Comparison of ENCODE assay signal across 20 mouse cellular contexts in genomic region chr2:145701605-145702335, GRCm38 (mm10). TPM values are rescaled to one million over a fixed set of nuclear protein-coding genes. Genes with fewer than 3 reads are reported as not detected.
A peak's percentile ranks its signal among the peaks of the same experiment; 100 is the strongest.
DNase-seq lines count a peak whose midpoint lies in the region; ATAC-seq lines count a peak whose summit lies in the region.
"Had no signal": no experiment of that assay in that cellular context is flagged by ENCODE, and none has a peak within 500 bp of the region (broad histone marks: within the 10 kb centered on the region; RNA-seq: fewer than 3 reads in every experiment).

No protein-coding gene starts in this region.

- no peak overlapping the region for H3K9ac ChIP-seq in intestine, embryonic 14.5 days (ENCODE audit: low read length)
- H3K9ac ChIP-seq in intestine, embryonic 16.5 days (ENCODE audit: low read depth, low read length): no peak overlapping the region
- H3K9ac ChIP-seq: embryonic facial prominence, embryonic 12.5 days; heart, embryonic 12.5 days; midbrain, embryonic 13.5 days had no signal

- no peak for ATAC-seq in cerebellum, adult (ENCODE audit: insufficient number of reproducible peaks, low FRiP score, low TSS enrichment)
- ATAC-seq in intestine, embryonic 14.5 days (replicated peaks; ENCODE audit: low FRiP score, low TSS enrichment, low read depth): no peak
- ATAC-seq in intestine, embryonic 16.5 days: no peak
- ATAC-seq: forebrain, embryonic 16.5 days; midbrain, embryonic 13.5 days had no signal

- H3K4me1 ChIP-seq in intestine, embryonic 14.5 days (replicated peaks; ENCODE audit: control insufficient read depth, insufficient read depth, low read length): no peaks in the 10 kb centered on the region
- no peaks in the 10 kb centered on the region; the same call in 1 of the 2 replicates for H3K4me1 ChIP-seq in intestine, embryonic 16.5 days (ENCODE audit: control insufficient read depth, insufficient read depth, low read length)
- H3K4me1 ChIP-seq: embryonic facial prominence, embryonic 12.5 days; heart, embryonic 12.5 days; midbrain, embryonic 13.5 days had no signal

- H3K9me3 ChIP-seq in intestine, embryonic 14.5 days (ENCODE audit: control insufficient read depth, low read length): no peaks in the 10 kb centered on the region
- no peaks in the 10 kb centered on the region for H3K9me3 ChIP-seq in intestine, embryonic 16.5 days (ENCODE audit: control insufficient read depth, low read length)
- H3K9me3 ChIP-seq: embryonic facial prominence, embryonic 12.5 days; heart, embryonic 12.5 days; midbrain, embryonic 13.5 days had no signal

- WGBS in intestine, embryonic 14.5 days: 85% methylated on average over 12 of the region's 12 CpGs
- WGBS in intestine, embryonic 16.5 days: 83% methylated on average over 12 of the region's 12 CpGs

- no peak overlapping the region for H3K4me2 ChIP-seq in intestine, embryonic 14.5 days (ENCODE audit: low read length)
- no peak overlapping the region for H3K4me2 ChIP-seq in intestine, embryonic 16.5 days (ENCODE audit: low read depth, low read length)
- H3K4me2 ChIP-seq: embryonic facial prominence, embryonic 12.5 days; heart, embryonic 12.5 days; midbrain, embryonic 13.5 days had no signal

- H3K27me3 ChIP-seq in intestine, embryonic 14.5 days (replicated peaks; ENCODE audit: control insufficient read depth, insufficient read depth, low read length): no peaks in the 10 kb centered on the region
- no peaks in the 10 kb centered on the region for H3K27me3 ChIP-seq in intestine, embryonic 16.5 days (replicated peaks; ENCODE audit: control insufficient read depth, insufficient read depth, low read length)
- H3K27me3 ChIP-seq: embryonic facial prominence, embryonic 12.5 days; heart, embryonic 12.5 days; midbrain, embryonic 13.5 days had no signal

- H3K4me3 ChIP-seq in intestine, embryonic 14.5 days (ENCODE audit: low read depth, low read length): no peak overlapping the region
- no peak overlapping the region for H3K4me3 ChIP-seq in intestine, embryonic 16.5 days (ENCODE audit: low read length)
- H3K4me3 ChIP-seq: embryonic facial prominence, embryonic 12.5 days; erythroblast, embryonic 14.5 days; heart, embryonic 12.5 days; midbrain, embryonic 13.5 days; myocyte had no signal

- no peak overlapping the region for H3K27ac ChIP-seq in intestine, embryonic 14.5 days (ENCODE audit: low read depth)
- H3K27ac ChIP-seq in intestine, embryonic 16.5 days (ENCODE audit: low read length): no peak overlapping the region
- H3K27ac ChIP-seq: embryonic facial prominence, embryonic 12.5 days; midbrain, embryonic 13.5 days had no signal

- H3K36me3 ChIP-seq in intestine, embryonic 14.5 days (ENCODE audit: control insufficient read depth, insufficient read depth, low read length): no peaks in the 10 kb centered on the region
- H3K36me3 ChIP-seq in intestine, embryonic 16.5 days (ENCODE audit: control insufficient read depth, insufficient read depth, low read length): no peaks in the 10 kb centered on the region
- H3K36me3 ChIP-seq: embryonic facial prominence, embryonic 12.5 days; G1E; heart, embryonic 12.5 days; midbrain, embryonic 13.5 days had no signal

- DNase-seq in cerebellum, postnatal 10 days: peak; percentile 14 to 28
- peak; percentile 27 for DNase-seq in intestine, embryonic 14.5 days (ENCODE audit: low spot score)
- DNase-seq in adipocyte (ENCODE audit: low spot score): peak; percentile 83
- peak; percentile 29 for DNase-seq in kidney, postnatal 10 days
- DNase-seq in lung, adult 18-20 months: no peak
- DNase-seq: cerebellum, adult 9-10 months; heart, postnatal 14 days; left cerebral cortex, postnatal 4 days; liver; lung, postnatal 10 days; thymus, postnatal 25 days had no signal

RNA-seq across cellular contexts. Expression of gene Rin2, which starts 26.8 kb away (rescaled TPM):
- polyA plus RNA-seq in intestine, embryonic 14.5 days (2014; fragmentation: Nextera tagmentation; extraction: Ambion mirVana): 25.0 and 31.1 TPM in 2 replicates
- 16.0 and 16.9 TPM in 2 replicates for polyA plus RNA-seq in intestine, embryonic 16.5 days (2015; fragmentation: Nextera tagmentation; extraction: Ambion mirVana)
- polyA plus RNA-seq: G1E had no signal

Comparison
In these comparisons a context has a peak if more than half of its experiments do, and no peak if none do; other contexts are left out.
1. DNase-seq: peak in cerebellum, postnatal 10 days (2 of 2), intestine, embryonic 14.5 days (single experiment), adipocyte (single experiment) and kidney, postnatal 10 days (single experiment); none in lung, adult 18-20 months (0 of 2).